Comparison of ENCODE assay signal across 9 mouse cellular contexts in genomic region chr14:31942266-31942960, GRCm38 (mm10).
A peak's percentile ranks its signal among the peaks of the same experiment; 100 is the strongest.
DNase-seq lines count a peak whose midpoint lies in the region; TF ChIP-seq lines count a peak whose summit lies in the region.
"Had no signal": no experiment of that assay in that cellular context is flagged by ENCODE, and none has a peak within 500 bp of the region (broad histone marks: within the 10 kb centered on the region; RNA-seq: fewer than 3 reads in every experiment).

No protein-coding gene starts in this region.

- peak; percentile 70 for DNase-seq in adrenal gland, postnatal 14 days
- DNase-seq in adrenal gland, postnatal 4 days (ENCODE audit: low spot score in 2 of 2) = no peak
- DNase-seq in left cerebral cortex, postnatal 25 days (ENCODE audit: low spot score in 2 of 2) = peak; percentile 24 to 30
- no peak for DNase-seq in left cerebral cortex, adult 9 months (ENCODE audit: low spot score in 2 of 2)
- peak; percentile 59 for DNase-seq in lung, postnatal 10 days
- DNase-seq in c-Kit-positive CD71-positive TER-119-positive erythroid progenitor cells, embryonic 14.5 days (ENCODE audit: low spot score) = no peak
- DNase-seq in layer of hippocampus, adult 9-10 months (ENCODE audit: low spot score) = no peak

- H3K27ac ChIP-seq in cortical plate, adult 2 months (ENCODE audit: insufficient read depth, low read length) = no peak overlapping the region
- H3K27ac ChIP-seq: lung, embryonic 15.5 days had no signal

- peak; percentile 56 for TF ChIP-seq CTCF in cortical plate, adult 2 months (IDR thresholded peaks at IDR 0.05; ENCODE audit: extremely low read depth, insufficient read depth, low read length)

- intact Hi-C loops in left cerebral cortex, postnatal 25 days (cut with DNase I) = loop anchor here (2.0 kb wide), 1 partner anchor 148 kb away; no protein-coding TSS in a partner anchor

- no peaks in the 10 kb centered on the region for H3K4me1 ChIP-seq in cortical plate, adult 2 months (ENCODE audit: control insufficient read depth, insufficient read depth, low read length)

- no peak for TF ChIP-seq POLR2A in cortical plate, adult 2 months (IDR thresholded peaks at IDR 0.05; ENCODE audit: extremely low read depth, insufficient read depth, low read length)

- no peak overlapping the region for H3K4me3 ChIP-seq in cortical plate, adult 2 months (ENCODE audit: insufficient read depth, low read length)
- H3K4me3 ChIP-seq: lung, embryonic 15.5 days had no signal

Comparison
In these comparisons a context has a peak if more than half of its experiments do, and no peak if none do; other contexts are left out.
1. DNase-seq: peak in adrenal gland, postnatal 14 days (single experiment), left cerebral cortex, postnatal 25 days (2 of 2) and lung, postnatal 10 days (single experiment); none in adrenal gland, postnatal 4 days (0 of 2), left cerebral cortex, adult 9 months (0 of 2), c-Kit-positive CD71-positive TER-119-positive erythroid progenitor cells, embryonic 14.5 days (single experiment) and layer of hippocampus, adult 9-10 months (single experiment).